Mouse (Mus musculus) thymus, postnatal 14 days (tissue): ENCODE results near the gene Cacna2d1.

Experiments
- DNase-seq: peaks from one replicate; pipeline ENCODE4 v3.0.0; 2021

Gene Cacna2d1

GRCm38 (mm10) chr5:15934376-15935233 lies at the start of gene Cacna2d1:
TSS of gene Cacna2d1 (plus strand) at chr5:15934691.
- DNase-seq: peak; percentile 4

- no peak for DNase-seq
These were observed 39.4 kb upstream of the Cacna2d1 start for GRCm38 (mm10) chr5:15895098-15895497.

GRCm38 (mm10) chr5:15896706-15897105 lies 37.8 kb upstream of the Cacna2d1 start:
- no peak for DNase-seq

GRCm38 (mm10) chr5:15906446-15906845 lies 28.0 kb upstream of the Cacna2d1 start:
- DNase-seq: no peak

- no peak for DNase-seq
These were observed 19.6 kb upstream of the Cacna2d1 start for GRCm38 (mm10) chr5:15914931-15915330.

GRCm38 (mm10) chr5:15928506-15928905 lies 6.0 kb upstream of the Cacna2d1 start:
- DNase-seq: no peak

GRCm38 (mm10) chr5:15933017-15933416 lies 1.5 kb upstream of the Cacna2d1 start:
- no peak for DNase-seq

- no peak for DNase-seq
These were observed 713 bp upstream of the Cacna2d1 start for GRCm38 (mm10) chr5:15933581-15934375.

GRCm38 (mm10) chr5:15935234-15935728 lies 790 bp downstream of the Cacna2d1 start:
- DNase-seq: no peak

- no peak for DNase-seq
These were observed 1.6 kb downstream of the Cacna2d1 start for GRCm38 (mm10) chr5:15935831-15936710.

- DNase-seq: no peak
These were observed 6.8 kb downstream of the Cacna2d1 start for GRCm38 (mm10) chr5:15941191-15941725.

- DNase-seq: no peak
These were observed 7.6 kb downstream of the Cacna2d1 start for GRCm38 (mm10) chr5:15942051-15942450.

GRCm38 (mm10) chr5:15948290-15949037 lies 14.0 kb downstream of the Cacna2d1 start:
- no peak for DNase-seq

- no peak for DNase-seq
These were observed 25.3 kb downstream of the Cacna2d1 start for GRCm38 (mm10) chr5:15959760-15960159.

GRCm38 (mm10) chr5:15961866-15962265 lies 27.4 kb downstream of the Cacna2d1 start:
- no peak for DNase-seq

GRCm38 (mm10) chr5:15966888-15967287 lies 32.4 kb downstream of the Cacna2d1 start:
- no peak for DNase-seq

- DNase-seq: no peak
These were observed 37.3 kb downstream of the Cacna2d1 start for GRCm38 (mm10) chr5:15971821-15972220.

GRCm38 (mm10) chr5:15972351-15972750 lies 37.9 kb downstream of the Cacna2d1 start:
- no peak for DNase-seq

- no peak for DNase-seq
These were observed 40.2 kb downstream of the Cacna2d1 start for GRCm38 (mm10) chr5:15974652-15975051.

- no peak for DNase-seq
These were observed 44.7 kb downstream of the Cacna2d1 start for GRCm38 (mm10) chr5:15979225-15979624.

GRCm38 (mm10) chr5:15982573-15982972 lies 48.1 kb downstream of the Cacna2d1 start:
- DNase-seq: no peak

- DNase-seq: no peak
These were observed 48.9 kb downstream of the Cacna2d1 start for GRCm38 (mm10) chr5:15983354-15983753.
